1 mouse cellular context compared by ENCODE assay signal in the genomic region with DNA sequence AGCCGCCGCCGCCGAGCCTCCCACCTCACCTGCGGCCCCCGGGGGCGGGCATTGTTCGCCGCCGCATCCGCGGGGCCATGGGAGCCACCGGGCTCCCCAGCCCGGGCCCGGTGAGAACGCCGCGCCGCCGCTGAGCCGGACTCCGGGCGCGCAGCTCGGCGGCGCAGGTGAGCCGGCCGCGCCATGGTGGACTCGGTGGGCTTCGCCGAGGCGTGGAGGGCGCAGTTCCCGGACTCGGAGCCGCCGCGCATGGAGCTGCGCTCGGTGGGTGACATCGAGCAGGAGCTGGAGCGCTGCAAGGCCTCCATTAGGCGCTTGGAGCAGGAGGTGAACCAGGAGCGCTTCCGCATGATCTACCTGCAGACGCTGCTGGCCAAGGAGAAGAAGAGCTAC.
A peak's percentile ranks its signal among the peaks of the same experiment; 100 is the strongest.
TF ChIP-seq lines count a peak whose summit lies in the region.

No protein-coding gene starts in this region.

TF ChIP-seq in CH12.LX, 34 proteins besides CTCF, POLR2A, EP300 and RAD21 (continued from another document):
- peak; percentile 54 for TF ChIP-seq NRF1 (IDR thresholded peaks at IDR 0.05; ENCODE audit: low read depth, low read length)
